Mouse (Mus musculus): ENCODE results near the gene Abcb8. TPM values are rescaled to one million over a fixed set of nuclear protein-coding genes. Genes with fewer than 3 reads are reported as not detected.
A peak's percentile ranks its signal among the peaks of the same experiment; 100 is the strongest.

The Abcb8 gene
- total and polyA plus RNA-seq, 2 experiments = 21.5 to 71.0 TPM

DNA sequence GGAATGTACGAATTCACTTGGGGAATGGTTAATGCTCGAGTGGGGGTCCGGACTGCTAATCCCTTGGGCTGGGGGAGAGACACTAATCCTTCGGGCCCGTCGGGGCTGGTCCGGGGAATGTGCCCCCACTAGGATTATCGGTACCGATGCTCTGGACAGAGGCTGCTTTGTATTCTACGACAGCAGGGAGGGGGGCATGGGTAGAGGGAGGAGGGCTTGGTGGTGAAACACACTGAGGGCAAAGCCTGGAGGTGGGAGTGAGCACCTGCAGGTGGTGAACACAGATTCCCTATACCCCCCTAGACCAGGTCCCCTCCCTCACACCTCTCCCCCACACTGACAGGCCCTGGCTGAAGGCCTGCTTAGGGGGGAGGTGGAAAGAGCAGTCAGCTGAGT, 32.6 kb downstream of the Abcb8 start:
- Histone ChIP-seq H3K36me3 (ENCODE audit: control insufficient read depth, insufficient read depth, low read length) (peaks cover 3% of the 10 kb centered on the region; the same call in 1 of the 2 replicates), H3K4me1 (ENCODE audit: control insufficient read depth, insufficient read depth, low read length) (peaks cover 13% of the 10 kb centered on the region), H3K4me3 (ENCODE audit: insufficient read depth, low read depth, low read length) (0 out of 2 replicates have a peak overlapping the region, but pooled peaks have one; percentile 76), H3K79me2 (ENCODE audit: control insufficient read depth, insufficient read depth, low read length) (peaks cover 6% of the 10 kb centered on the region; the same call in 1 of the 2 replicates), H3K27ac (replicated peaks; ENCODE audit: insufficient read depth, low read depth, low read length) (no peak overlapping the region), H3K27me3 (ENCODE audit: control insufficient read depth, insufficient read depth, low read length) (no peaks in the 10 kb centered on the region), H3K9ac (ENCODE audit: low read depth, low read length) (peak overlapping the region; percentile 95)
- 18% methylated on average over 10 of the region's 10 CpGs for WGBS
- no peak for DNase-seq (ENCODE audit: extremely low read depth, low read depth, low spot score)
- TF ChIP-seq CTCF (IDR thresholded peaks at IDR 0.05; ENCODE audit: low read depth, low read length) (no peak), POLR2A (IDR thresholded peaks at IDR 0.05; ENCODE audit: extremely low read depth, insufficient read depth, low read length) (no peak)

DNA sequence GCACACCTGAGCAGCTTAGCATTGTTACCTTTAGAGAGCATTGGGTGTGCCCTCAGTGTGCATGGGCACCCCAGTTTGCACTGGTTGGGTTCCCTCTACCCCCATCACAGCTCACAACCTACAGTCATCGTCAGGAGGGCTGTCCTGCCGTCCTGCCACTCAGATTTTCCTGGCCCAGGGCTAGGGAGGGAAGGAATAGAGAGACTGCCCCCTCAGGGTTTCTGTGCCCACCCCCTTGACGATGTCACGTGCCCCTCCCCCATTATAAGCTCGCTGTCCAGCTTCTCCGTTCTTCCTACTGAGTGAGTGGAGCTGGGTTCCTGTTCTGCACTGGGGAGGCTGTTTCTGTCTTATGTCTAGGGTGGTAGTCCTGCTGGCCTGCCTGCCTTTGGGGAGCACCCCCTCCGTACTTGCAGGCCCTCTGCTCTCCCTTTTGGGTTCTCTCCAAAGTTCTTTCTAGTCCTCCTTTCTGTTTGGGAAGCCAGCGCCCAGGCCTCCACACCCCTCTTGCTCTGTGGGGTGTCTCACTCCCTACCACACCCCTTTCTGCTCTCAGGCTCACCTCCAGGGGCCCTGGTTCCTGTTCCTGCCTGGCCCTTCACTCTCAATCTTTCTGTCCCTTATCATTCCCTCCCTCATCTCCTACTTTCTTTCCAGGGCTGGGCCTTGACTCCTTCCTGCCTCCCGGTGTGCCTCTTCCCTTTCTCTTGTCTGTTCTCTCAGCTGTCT, 33.3 kb downstream of the Abcb8 start:
- H3K9ac ChIP-seq (ENCODE audit: low read depth, low read length) = 0 out of 2 replicates have a peak overlapping the region, but pooled peaks have one; percentile 8
- TF ChIP-seq CTCF (IDR thresholded peaks at IDR 0.05; ENCODE audit: low read depth, low read length) (no peak), POLR2A (IDR thresholded peaks at IDR 0.05; ENCODE audit: extremely low read depth, insufficient read depth, low read length) (no peak)
- 40% methylated on average over 9 of the region's 9 CpGs for WGBS
- peaks cover 6% of the 10 kb centered on the region; the same call in 1 of the 2 replicates for H3K79me2 ChIP-seq (ENCODE audit: control insufficient read depth, insufficient read depth, low read length)
- H3K27ac ChIP-seq (replicated peaks; ENCODE audit: insufficient read depth, low read depth, low read length) = no peak overlapping the region
- H3K27me3 ChIP-seq (ENCODE audit: control insufficient read depth, insufficient read depth, low read length) = no peaks in the 10 kb centered on the region
- H3K4me1 ChIP-seq (ENCODE audit: control insufficient read depth, insufficient read depth, low read length) = peaks cover 13% of the 10 kb centered on the region
- no peak for DNase-seq (ENCODE audit: extremely low read depth, low read depth, low spot score)
- H3K36me3 ChIP-seq (ENCODE audit: control insufficient read depth, insufficient read depth, low read length) = peaks cover 4% of the 10 kb centered on the region; the same call in 1 of the 2 replicates
- no peak overlapping the region for H3K4me3 ChIP-seq (ENCODE audit: insufficient read depth, low read depth, low read length)

DNA sequence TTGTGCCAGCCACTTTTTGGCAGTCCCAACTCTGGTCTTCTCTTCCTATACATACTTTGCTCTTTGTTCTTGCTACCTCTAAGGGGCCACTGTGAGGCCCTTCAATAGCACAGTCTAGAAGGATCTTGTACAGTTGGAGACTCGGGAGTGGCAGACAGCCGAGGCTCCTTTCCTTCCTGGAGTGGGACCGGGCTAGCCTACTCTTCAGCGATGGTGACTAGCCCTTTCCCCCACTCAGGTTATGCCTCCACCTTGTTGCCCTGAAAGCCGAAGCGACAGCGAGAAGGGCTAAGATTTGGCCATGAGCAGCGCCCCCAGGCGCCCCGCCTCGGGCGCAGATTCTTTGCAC, 33.8 kb downstream of the Abcb8 start:
- peaks cover 6% of the 10 kb centered on the region; the same call in 1 of the 2 replicates for H3K79me2 ChIP-seq (ENCODE audit: control insufficient read depth, insufficient read depth, low read length)
- TF ChIP-seq POLR2A (IDR thresholded peaks at IDR 0.05; ENCODE audit: extremely low read depth, insufficient read depth, low read length) (no peak), CTCF (IDR thresholded peaks at IDR 0.05; ENCODE audit: low read depth, low read length) (no peak)
- no peak overlapping the region for H3K27ac ChIP-seq (replicated peaks; ENCODE audit: insufficient read depth, low read depth, low read length)
- DNase-seq (ENCODE audit: extremely low read depth, low read depth, low spot score) = no peak
- H3K36me3 ChIP-seq (ENCODE audit: control insufficient read depth, insufficient read depth, low read length) = peaks cover 4% of the 10 kb centered on the region; the same call in 1 of the 2 replicates
- no peaks in the 10 kb centered on the region for H3K27me3 ChIP-seq (ENCODE audit: control insufficient read depth, insufficient read depth, low read length)
- no peak overlapping the region for H3K9ac ChIP-seq (ENCODE audit: low read depth, low read length)
- 39% methylated on average over 12 of the region's 12 CpGs for WGBS
- no peak overlapping the region for H3K4me3 ChIP-seq (ENCODE audit: insufficient read depth, low read depth, low read length)
- H3K4me1 ChIP-seq (ENCODE audit: control insufficient read depth, insufficient read depth, low read length) = peaks cover 13% of the 10 kb centered on the region

DNA sequence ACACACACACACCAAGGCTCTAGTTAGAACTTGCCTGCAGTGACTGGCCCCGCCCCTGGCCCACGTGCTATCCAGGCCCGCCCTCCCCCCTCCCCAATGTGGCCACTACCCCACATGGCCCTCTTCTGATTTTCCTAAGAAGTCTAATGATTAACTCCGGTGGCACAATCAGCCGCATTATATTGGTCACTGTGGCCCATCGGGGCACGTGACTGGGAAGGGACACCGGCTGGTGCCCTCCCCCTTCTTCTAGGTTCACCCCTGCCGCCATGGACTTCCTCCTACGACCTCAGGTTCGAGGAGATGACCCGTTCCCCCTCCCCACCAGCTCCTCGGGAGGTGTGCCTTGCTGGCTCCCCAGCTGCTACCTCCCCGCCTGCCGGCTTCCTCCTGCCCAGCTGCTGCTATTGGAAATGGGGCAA, 34.5 kb downstream of the Abcb8 start:
- no peak for TF ChIP-seq CTCF (IDR thresholded peaks at IDR 0.05; ENCODE audit: low read depth, low read length)
- TF ChIP-seq POLR2A (IDR thresholded peaks at IDR 0.05; ENCODE audit: extremely low read depth, insufficient read depth, low read length) = 0 out of 2 replicates have a peak, but pooled peaks have one; percentile 14
- WGBS = 14% methylated on average over 15 of the region's 15 CpGs
- Histone ChIP-seq H3K36me3 (ENCODE audit: control insufficient read depth, insufficient read depth, low read length) (peaks cover 8% of the 10 kb centered on the region; the same call in 1 of the 2 replicates), H3K4me1 (ENCODE audit: control insufficient read depth, insufficient read depth, low read length) (peaks cover 9% of the 10 kb centered on the region), H3K9ac (ENCODE audit: low read depth, low read length) (peak overlapping the region; percentile 78), H3K27ac (replicated peaks; ENCODE audit: insufficient read depth, low read depth, low read length) (peak overlapping the region; percentile 72), H3K4me3 (ENCODE audit: insufficient read depth, low read depth, low read length) (peak overlapping the region; percentile 89), H3K79me2 (ENCODE audit: control insufficient read depth, insufficient read depth, low read length) (peaks cover 4% of the 10 kb centered on the region; the same call in 1 of the 2 replicates), H3K27me3 (ENCODE audit: control insufficient read depth, insufficient read depth, low read length) (no peaks in the 10 kb centered on the region)
- DNase-seq (ENCODE audit: extremely low read depth, low read depth, low spot score) = peak; percentile 92

GRCm38 (mm10) chr5:24428596-24428995, 35.1 kb downstream of the Abcb8 start:
- H3K79me2 ChIP-seq (ENCODE audit: control insufficient read depth, insufficient read depth, low read length) = peaks cover 4% of the 10 kb centered on the region; the same call in 1 of the 2 replicates
- peak overlapping the region; percentile 72 for H3K27ac ChIP-seq (replicated peaks; ENCODE audit: insufficient read depth, low read depth, low read length)
- H3K4me3 ChIP-seq (ENCODE audit: insufficient read depth, low read depth, low read length) = peak overlapping the region; percentile 89
- peaks cover 8% of the 10 kb centered on the region; the same call in 1 of the 2 replicates for H3K4me1 ChIP-seq (ENCODE audit: control insufficient read depth, insufficient read depth, low read length)
- no peak for DNase-seq (ENCODE audit: extremely low read depth, low read depth, low spot score)
- no peaks in the 10 kb centered on the region for H3K27me3 ChIP-seq (ENCODE audit: control insufficient read depth, insufficient read depth, low read length)
- TF ChIP-seq CTCF (IDR thresholded peaks at IDR 0.05; ENCODE audit: low read depth, low read length) (no peak), POLR2A (IDR thresholded peaks at IDR 0.05; ENCODE audit: extremely low read depth, insufficient read depth, low read length) (no peak)
- H3K9ac ChIP-seq (ENCODE audit: low read depth, low read length) = peak overlapping the region; percentile 78
- H3K36me3 ChIP-seq (ENCODE audit: control insufficient read depth, insufficient read depth, low read length) = peaks cover 12% of the 10 kb centered on the region; the same call in 1 of the 2 replicates
- WGBS = 19% methylated on average over 8 of the region's 9 CpGs

- Histone ChIP-seq H3K4me1 (ENCODE audit: control insufficient read depth, insufficient read depth, low read length) (no peaks in the 10 kb centered on the region), H3K4me3 (ENCODE audit: insufficient read depth, low read depth, low read length) (no peak overlapping the region), H3K36me3 (ENCODE audit: control insufficient read depth, insufficient read depth, low read length) (peaks cover 24% of the 10 kb centered on the region; the same call in 1 of the 2 replicates), H3K27me3 (ENCODE audit: control insufficient read depth, insufficient read depth, low read length) (no peaks in the 10 kb centered on the region), H3K79me2 (ENCODE audit: control insufficient read depth, insufficient read depth, low read length) (no peaks in the 10 kb centered on the region), H3K9ac (ENCODE audit: low read depth, low read length) (no peak overlapping the region), H3K27ac (replicated peaks; ENCODE audit: insufficient read depth, low read depth, low read length) (no peak overlapping the region)
- 94% methylated on average over 8 of the region's 8 CpGs for WGBS
- DNase-seq (ENCODE audit: extremely low read depth, low read depth, low spot score) = no peak
- TF ChIP-seq CTCF (IDR thresholded peaks at IDR 0.05; ENCODE audit: low read depth, low read length) (no peak), POLR2A (IDR thresholded peaks at IDR 0.05; ENCODE audit: extremely low read depth, insufficient read depth, low read length) (no peak)
These were observed 40.5 kb downstream of the Abcb8 start for GRCm38 (mm10) chr5:24433993-24434392.

All from liver, adult 2 months (tissue).